Mouse (Mus musculus) G1E-ER4 (cell line): ENCODE measurements around the gene Rhoh. TPM values are rescaled to one million over a fixed set of nuclear protein-coding genes. Genes with fewer than 3 reads are reported as not detected.

Source experiments
- GATA1 ChIP-seq: IDR thresholded peaks from one replicate; pipeline ENCODE4 v1.8.0; 2012; ENCODE audit warnings: low read length, inconsistent platforms
- polyA plus RNA-seq: library from polyadenylated mRNA; stranded (reverse); fragments of >175 nt; gene quantifications from 2 replicates; pipeline ENCODE4 v1.2.3, GENCODE M21; 2012

The Rhoh gene
- polyA plus RNA-seq, 1 experiment = not detected

- no peak for TF ChIP-seq GATA1
These were observed 10.4 kb downstream of the Rhoh start for GRCm38 (mm10) chr5:65871276-65871875.

- no peak for TF ChIP-seq GATA1
These were observed 12.2 kb downstream of the Rhoh start for GRCm38 (mm10) chr5:65873212-65873611.

- TF ChIP-seq GATA1 = no peak
These were observed 14.3 kb downstream of the Rhoh start for GRCm38 (mm10) chr5:65875269-65875668.

GRCm38 (mm10) chr5:65878367-65878766 lies 17.4 kb downstream of the Rhoh start:
- no peak for TF ChIP-seq GATA1

DNA sequence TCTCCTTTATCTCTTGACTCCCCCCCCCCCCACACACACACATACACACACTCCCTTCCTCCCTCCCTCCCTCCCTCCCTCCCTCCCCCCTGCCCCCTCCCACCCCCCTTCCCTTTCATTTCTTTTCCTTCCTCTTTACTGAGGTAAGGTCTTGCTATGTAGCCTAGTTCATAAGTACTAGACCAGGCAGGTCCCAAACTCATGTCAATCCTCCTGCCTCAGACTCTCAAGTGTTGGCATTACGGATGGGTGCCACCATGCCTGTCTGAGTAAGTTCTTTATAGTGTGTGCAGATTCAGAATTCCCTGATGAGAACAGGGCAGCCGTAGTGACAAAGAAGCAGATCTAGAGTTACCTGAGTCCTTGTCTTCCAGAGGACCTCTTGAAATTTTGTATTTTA lies 20.2 kb downstream of the Rhoh start:
- no peak for TF ChIP-seq GATA1

- no peak for TF ChIP-seq GATA1
These were observed 21.6 kb downstream of the Rhoh start for GRCm38 (mm10) chr5:65882476-65883205.

GRCm38 (mm10) chr5:65883355-65883754 lies 22.3 kb downstream of the Rhoh start:
- no peak for TF ChIP-seq GATA1

- no peak for TF ChIP-seq GATA1
These were observed 24.9 kb downstream of the Rhoh start for GRCm38 (mm10) chr5:65885699-65886443.

- no peak for TF ChIP-seq GATA1
These were observed 27.1 kb downstream of the Rhoh start for GRCm38 (mm10) chr5:65888102-65888501.

DNA sequence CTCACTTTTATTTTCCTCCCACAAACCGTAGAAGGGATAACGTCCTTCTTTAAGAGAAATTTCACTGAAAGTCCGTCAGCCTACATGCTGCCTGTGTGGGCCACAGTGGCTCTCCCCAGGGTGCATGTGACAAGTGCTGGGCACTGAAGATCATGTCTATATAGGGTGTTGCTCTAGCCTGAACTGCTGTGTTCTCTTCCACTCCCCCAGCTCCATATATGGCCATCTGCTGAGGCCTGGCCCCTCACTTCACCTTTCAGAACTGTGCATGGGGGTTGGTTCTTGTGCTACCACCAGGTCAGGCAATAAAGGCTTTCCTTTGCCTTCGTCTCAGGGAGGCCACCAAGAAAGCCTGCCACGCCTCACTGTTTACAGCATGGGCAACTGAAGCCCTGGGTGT lies 28.0 kb downstream of the Rhoh start:
- no peak for TF ChIP-seq GATA1

DNA sequence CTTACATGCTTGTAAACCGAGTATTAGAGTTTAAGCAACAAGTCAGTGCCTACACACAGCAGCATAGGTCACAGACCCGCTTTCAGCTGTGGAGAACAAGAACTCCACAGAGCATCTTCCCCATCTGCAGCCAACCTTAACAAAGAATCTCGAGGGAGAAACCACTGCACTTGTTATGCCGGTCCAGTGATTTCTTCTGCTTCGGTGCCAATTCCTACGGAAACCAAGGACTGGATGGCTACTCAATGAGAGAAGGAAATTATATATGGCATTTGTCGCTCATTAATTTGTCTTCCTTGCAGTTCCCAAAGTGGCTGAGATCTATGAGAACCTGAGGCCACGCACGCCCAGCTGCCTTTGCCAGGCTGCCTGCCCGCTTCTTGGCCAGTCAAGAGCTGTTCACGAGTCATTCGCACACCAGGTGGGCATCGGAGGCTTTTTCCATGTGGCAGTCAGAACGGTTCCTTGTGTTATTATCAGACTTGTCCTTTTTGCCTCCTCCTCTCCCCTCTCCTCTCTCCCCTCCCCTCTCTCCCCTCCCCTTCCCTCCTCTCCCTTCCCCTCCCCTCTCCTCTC lies 30.3 kb downstream of the Rhoh start:
- TF ChIP-seq GATA1 = no peak

GRCm38 (mm10) chr5:65895121-65895692 lies 34.2 kb downstream of the Rhoh start:
- TF ChIP-seq GATA1 = no peak

DNA sequence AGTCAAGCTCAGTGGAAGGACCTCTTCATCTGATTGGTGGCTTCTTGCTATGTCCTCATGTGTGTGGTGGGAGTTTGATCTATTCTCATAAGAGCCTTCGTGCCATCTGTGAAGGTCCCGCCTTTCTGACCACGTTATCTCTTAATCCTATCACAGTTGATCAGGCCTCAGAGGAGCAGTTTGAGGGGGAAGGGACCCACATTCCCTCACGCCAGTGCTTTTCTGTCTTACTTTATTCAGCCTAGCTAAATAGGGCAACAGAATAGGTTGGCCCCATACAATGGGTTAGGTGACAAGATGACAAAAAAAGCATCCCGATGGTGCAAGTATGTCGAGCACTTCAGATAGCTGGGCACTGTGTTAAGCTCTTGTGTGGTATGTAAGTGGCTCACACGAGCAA lies 34.8 kb downstream of the Rhoh start:
- TF ChIP-seq GATA1 = no peak

DNA sequence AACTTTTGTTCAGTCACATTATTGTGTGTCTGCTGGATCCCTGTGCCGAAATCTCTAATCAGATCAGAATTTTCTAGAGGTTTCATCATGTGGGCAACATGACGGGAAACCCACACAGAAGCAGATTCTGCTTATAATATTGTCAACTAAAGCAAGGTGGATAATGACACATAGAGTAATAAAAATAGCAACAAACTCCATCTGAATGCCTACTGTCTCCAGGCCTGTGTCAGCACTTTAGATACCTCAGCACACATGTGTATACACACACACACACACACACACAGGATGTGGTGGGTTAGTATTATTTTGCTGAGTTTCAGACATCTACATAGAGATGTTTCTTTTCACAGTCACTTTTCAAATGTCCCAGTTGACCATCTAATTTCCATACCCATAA lies 36.7 kb downstream of the Rhoh start:
- no peak for TF ChIP-seq GATA1

DNA sequence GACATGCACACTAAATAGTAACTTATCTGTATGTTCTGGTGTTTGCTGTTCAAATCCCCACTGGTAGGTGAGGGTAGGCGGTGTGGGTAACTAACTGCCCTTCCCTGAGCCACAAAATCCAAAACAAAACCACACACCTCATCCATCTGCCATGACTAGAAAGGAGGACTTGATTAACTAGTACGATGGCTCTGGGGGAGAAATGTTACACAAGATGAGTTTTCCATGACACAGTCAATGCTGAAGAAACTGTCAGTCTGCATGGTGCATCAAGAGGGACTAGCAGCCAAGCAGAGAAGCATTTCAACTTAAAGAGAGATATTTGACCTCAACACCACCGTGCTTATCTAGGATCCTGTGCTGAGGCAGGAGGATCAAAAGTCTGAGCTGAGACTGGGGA lies 37.7 kb downstream of the Rhoh start:
- no peak for TF ChIP-seq GATA1

DNA sequence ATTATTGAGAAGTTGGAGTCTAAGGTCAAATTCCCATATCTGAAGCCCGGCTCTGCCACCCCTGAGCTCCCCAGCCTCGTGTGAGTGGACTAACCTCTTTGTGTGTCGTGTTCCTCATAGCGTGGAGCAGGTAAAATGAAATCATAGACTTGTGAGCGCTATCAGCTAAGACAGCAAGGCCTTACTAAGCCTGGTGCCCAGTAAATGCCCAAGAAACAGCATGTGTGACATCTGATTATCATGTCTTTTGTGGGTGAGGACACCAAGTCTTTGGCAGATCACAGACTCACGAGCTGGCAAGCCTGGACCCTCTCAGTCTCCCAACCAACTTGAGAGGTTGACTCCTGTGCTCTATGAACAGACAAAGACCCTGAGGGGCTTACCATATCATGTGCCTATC lies 39.1 kb downstream of the Rhoh start:
- no peak for TF ChIP-seq GATA1
